Mouse (Mus musculus) bone marrow macrophage, adult 2 months (primary cell): ENCODE data around the gene Tmem119. TPM values are rescaled to one million over a fixed set of nuclear protein-coding genes. Genes with fewer than 3 reads are reported as not detected.

Experiments used
- H3K27ac ChIP-seq: 2 replicates; pipeline ENCODE4 v1.5.1; 2012; ENCODE audit warnings: low read depth, low read length; ENCODE audit not compliant: insufficient read depth
- H3K4me1 ChIP-seq: 2 replicates; pipeline ENCODE4 v1.6.1; 2012; ENCODE audit warnings: low read length; ENCODE audit not compliant: control insufficient read depth, insufficient read depth
- H3K4me3 ChIP-seq: 2 replicates; pipeline ENCODE4 v1.5.1; 2012; ENCODE audit warnings: mild to moderate bottlenecking, low read length, moderate library complexity; ENCODE audit not compliant: insufficient read depth
- CTCF ChIP-seq: IDR thresholded peaks from 2 replicates; pipeline ENCODE4 v1.5.1; 2012; ENCODE audit warnings: low read depth, mild to moderate bottlenecking, low read length, moderate library complexity
- POLR2A ChIP-seq: IDR thresholded peaks from 2 replicates; pipeline ENCODE4 v1.6.1; 2012; ENCODE audit warnings: mild to moderate bottlenecking, low read depth, low read length, borderline replicate concordance
- polyA plus RNA-seq: library from polyadenylated mRNA; stranded (reverse); fragments of >200 nt; gene quantifications from 2 replicates; pipeline ENCODE4 v1.2.4, GENCODE M21; 2012; ENCODE audit not compliant: missing spikeins, insufficient read depth, insufficient read length

Gene Tmem119
- polyA plus RNA-seq, 1 experiment, result 0.99 TPM

- H3K27ac ChIP-seq, result no peak overlapping the region
- TF ChIP-seq CTCF (peak; percentile 36), POLR2A (no peak)
- no peaks in the 10 kb centered on the region for H3K4me1 ChIP-seq
- H3K4me3 ChIP-seq, result no peak overlapping the region
Measured at GRCm38 (mm10) chr5:113747629-113748028, 52.7 kb downstream of the Tmem119 start.

Other genes starting within 250 kb of the Tmem119 start
- gene Cmklr1, start 150.1 kb downstream of the Tmem119 start, polyA plus RNA-seq, result 45.7 and 58.6 TPM in 2 replicates
- not detected in 2 replicates for gene 1700069L16Rik, start 75.7 kb downstream of the Tmem119 start, polyA plus RNA-seq
- 3.0 and 3.7 TPM in 2 replicates for gene Ficd, start 64.7 kb downstream of the Tmem119 start, polyA plus RNA-seq
- gene Sart3, start 28.0 kb downstream of the Tmem119 start, polyA plus RNA-seq, result 23.5 and 29.8 TPM in 2 replicates
- gene Iscu, start 27.8 kb downstream of the Tmem119 start, polyA plus RNA-seq, result 106 and 109 TPM in 2 replicates
- gene Selplg, start 32.1 kb upstream of the Tmem119 start, polyA plus RNA-seq, result 318 and 365 TPM in 2 replicates
- gene Coro1c, start 108.2 kb upstream of the Tmem119 start, polyA plus RNA-seq, result 156 and 194 TPM in 2 replicates
- gene Ssh1, start 193.4 kb upstream of the Tmem119 start, polyA plus RNA-seq, result 15.3 and 18.5 TPM in 2 replicates
- gene Dao, start 203.2 kb upstream of the Tmem119 start, polyA plus RNA-seq, result not detected in 2 replicates